Mouse (Mus musculus) gastrocnemius, adult 8-10 months (tissue): ENCODE measurements around the gene Bmp2k. TPM values are rescaled to one million over a fixed set of nuclear protein-coding genes. Genes with fewer than 3 reads are reported as not detected.

Experiments used
- DNase-seq, 2 experiments: peaks; one replicate each; pipeline ENCODE4 v3.0.0; 2022; ENCODE audit warnings: low spot score in 2 of 2
- total RNA-seq, 4 experiments: library from RNA; stranded (reverse); gene quantifications; 2 replicates each; pipeline ENCODE4 v1.2.4; 2022

Bmp2k gene
- total RNA-seq, 4 experiments from 2014 or later, result 11.8 to 14.4 (median 13.5) TPM

GRCm38 (mm10) chr5:96972474-96973130 lies 24.9 kb upstream of the Bmp2k start:
- DNase-seq, result no peak

GRCm38 (mm10) chr5:96973714-96974113 lies 23.8 kb upstream of the Bmp2k start:
- DNase-seq, result no peak

- no peak for DNase-seq
Measured at GRCm38 (mm10) chr5:96974661-96975060, 22.8 kb upstream of the Bmp2k start.

- DNase-seq, result no peak
Measured at GRCm38 (mm10) chr5:96975112-96975511, 22.4 kb upstream of the Bmp2k start.

- no peak for DNase-seq
Measured at GRCm38 (mm10) chr5:96976150-96976549, 21.3 kb upstream of the Bmp2k start.

GRCm38 (mm10) chr5:96979296-96980007 lies 18.0 kb upstream of the Bmp2k start:
- DNase-seq, result no peak

- no peak for DNase-seq
Measured at GRCm38 (mm10) chr5:96980008-96980634, 17.4 kb upstream of the Bmp2k start.

- DNase-seq, result no peak
Measured at GRCm38 (mm10) chr5:96981987-96982386, 15.5 kb upstream of the Bmp2k start.

- DNase-seq, result no peak
Measured at GRCm38 (mm10) chr5:96983142-96983541, 14.3 kb upstream of the Bmp2k start.

GRCm38 (mm10) chr5:96986850-96987249 lies 10.6 kb upstream of the Bmp2k start:
- DNase-seq, result no peak

- DNase-seq, result no peak
Measured at GRCm38 (mm10) chr5:96988880-96989279, 8.6 kb upstream of the Bmp2k start.

GRCm38 (mm10) chr5:96991156-96991555 lies 6.3 kb upstream of the Bmp2k start:
- DNase-seq, result no peak

GRCm38 (mm10) chr5:96992651-96993050 lies 4.8 kb upstream of the Bmp2k start:
- DNase-seq, result no peak

GRCm38 (mm10) chr5:96993057-96993456 lies 4.4 kb upstream of the Bmp2k start:
- no peak for DNase-seq

- peak in 1 of 2 experiments; percentile 17 for DNase-seq
Measured at GRCm38 (mm10) chr5:96995791-96996190, 1.7 kb upstream of the Bmp2k start.

- DNase-seq, result peak in 1 of 2 experiments; percentile 13
Measured at GRCm38 (mm10) chr5:96996401-96997309, 834 bp upstream of the Bmp2k start.

- DNase-seq, result peak; percentile 36 to 43
Measured at GRCm38 (mm10) chr5:96997802-96998565, 495 bp downstream of the Bmp2k start.

- no peak for DNase-seq
Measured at GRCm38 (mm10) chr5:96998566-96998907, 1.0 kb downstream of the Bmp2k start.

- no peak for DNase-seq
Measured at GRCm38 (mm10) chr5:96999601-97000000, 2.1 kb downstream of the Bmp2k start.

- no peak for DNase-seq
Measured at GRCm38 (mm10) chr5:97000524-97000923, 3.0 kb downstream of the Bmp2k start.

GRCm38 (mm10) chr5:97001153-97001552 lies 3.7 kb downstream of the Bmp2k start:
- DNase-seq, result no peak
